Mouse (Mus musculus) liver, adult 2 months (tissue): ENCODE data around the gene Nf2.

Experiments
- CTCF ChIP-seq: fragments of 200-500 bp; IDR thresholded peaks from 2 replicates; pipeline ENCODE4 v1.5.1; 2011; ENCODE audit warnings: low read depth, low read length, control low read depth
- POLR2A ChIP-seq: fragments of 200-500 bp; IDR thresholded peaks from 2 replicates; pipeline ENCODE4 v1.6.1; 2011; ENCODE audit warnings: low read length, control low read depth; ENCODE audit not compliant: insufficient read depth; ENCODE audit errors: extremely low read depth

GRCm38 (mm10) chr11:4719961-4720360 is 129.4 kb downstream of the Nf2 start:
- TF ChIP-seq CTCF (no peak), POLR2A (no peak)
